ENCODE assay signal across 24 mouse cellular contexts in genomic region chr11:46474220-46474619, GRCm38 (mm10). TPM values are rescaled to one million over a fixed set of nuclear protein-coding genes. Genes with fewer than 3 reads are reported as not detected.
"Had no signal": no experiment of that assay in that cellular context is flagged by ENCODE, and none has a peak within 500 bp of the region (broad histone marks: within the 10 kb centered on the region; RNA-seq: fewer than 3 reads in every experiment).

No protein-coding gene starts in this region.

- DNase-seq: kidney, postnatal 14 days; layer of hippocampus, postnatal 36 days; liver, embryonic 13.5 days; lung, adult 2 months; lung, postnatal 14 days; lung, postnatal 4 days; midbrain, embryonic 14.5 days; thymus, adult 2 months; thymus, postnatal 14 days; thymus, postnatal 4 days had no signal

RNA-seq across cellular contexts. Expression of gene Havcr2, which starts 19.5 kb away (rescaled TPM):
- polyA plus RNA-seq: stomach, embryonic 14.5 days had no signal

RNA-seq across cellular contexts. Expression of gene Gm12169, which starts 49.8 kb away (rescaled TPM):
- polyA plus RNA-seq: kidney, embryonic 15.5 days; limb, embryonic 11.5 days; limb, embryonic 14.5 days; liver, adult 2 months; liver, embryonic 13.5 days; liver, embryonic 16.5 days; lung, adult 2 months; lung, embryonic 16.5 days; midbrain, embryonic 11.5 days; midbrain, embryonic 14.5 days; midbrain, postnatal 0 days; neural tube, embryonic 11.5 days; neural tube, embryonic 14.5 days; small intestine, adult 2 months; spleen, adult 2 months; stomach, embryonic 14.5 days; stomach, postnatal 0 days; thymus, adult 2 months had no signal
